Mouse (Mus musculus) spleen, adult 12 weeks (tissue): ENCODE results near the gene Polr2j.
"Not testable (repeated sequence)": the region's sequence is repeated elsewhere in the genome, so short reads cannot be mapped to it uniquely, and the experiment has no call there.

Experiments used
- DNase-seq: peaks from one replicate; pipeline ENCODE4 v3.0.0; 2022; ENCODE audit warnings: low spot score

Gene Polr2j

GRCm38 (mm10) chr5:136108486-136108885 lies 7.9 kb upstream of the Polr2j start:
- DNase-seq, result no peak

- no peak for DNase-seq
These were observed 7.4 kb upstream of the Polr2j start for GRCm38 (mm10) chr5:136109042-136109441.

GRCm38 (mm10) chr5:136113546-136113945 lies 2.9 kb upstream of the Polr2j start:
- not testable (repeated sequence) for DNase-seq

- DNase-seq, result no peak
These were observed 317 bp downstream of the Polr2j start for GRCm38 (mm10) chr5:136116784-136117112.

- no peak for DNase-seq
These were observed 5.7 kb downstream of the Polr2j start for GRCm38 (mm10) chr5:136122165-136122564.

GRCm38 (mm10) chr5:136135571-136136291 lies 19.3 kb downstream of the Polr2j start, which contains the start of the genes Lrwd1 and Alkbh4:
TSS of gene Lrwd1 (minus strand) at chr5:136136074.
TSS of gene Alkbh4 (plus strand) at chr5:136136146.
- peak; percentile 93 for DNase-seq

GRCm38 (mm10) chr5:136136292-136136990 lies 20.0 kb downstream of the Polr2j start:
- DNase-seq, result no peak

- DNase-seq, result peak; percentile 63
These were observed 21.3 kb downstream of the Polr2j start for GRCm38 (mm10) chr5:136137658-136138274.

DNA sequence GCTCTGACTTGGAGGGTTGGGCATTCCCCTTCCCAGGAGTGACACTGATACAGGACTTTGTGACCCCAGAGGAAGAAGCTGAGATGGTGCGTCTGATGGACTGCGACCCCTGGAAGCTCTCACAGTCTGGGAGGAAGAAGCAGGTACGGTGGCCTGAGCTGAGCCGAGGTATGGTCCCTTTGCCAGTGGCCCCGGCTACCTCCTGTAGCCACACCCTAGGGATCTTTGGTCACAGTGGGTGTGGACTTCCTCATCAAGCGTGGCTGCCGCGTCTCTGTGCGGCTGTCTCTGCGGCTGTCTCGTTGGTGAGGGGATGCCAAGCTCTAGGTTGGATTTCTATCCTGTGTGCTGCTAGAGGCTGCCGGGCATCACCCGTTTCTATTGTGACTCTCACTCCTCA lies 23.0 kb downstream of the Polr2j start:
- DNase-seq, result no peak

- DNase-seq, result no peak
These were observed 23.6 kb downstream of the Polr2j start for GRCm38 (mm10) chr5:136140057-136140482.

GRCm38 (mm10) chr5:136142746-136143145 lies 26.3 kb downstream of the Polr2j start:
- no peak for DNase-seq

- no peak for DNase-seq
These were observed 26.8 kb downstream of the Polr2j start for GRCm38 (mm10) chr5:136143161-136143755.

- no peak for DNase-seq
These were observed 28.4 kb downstream of the Polr2j start for GRCm38 (mm10) chr5:136144606-136145430.

DNA sequence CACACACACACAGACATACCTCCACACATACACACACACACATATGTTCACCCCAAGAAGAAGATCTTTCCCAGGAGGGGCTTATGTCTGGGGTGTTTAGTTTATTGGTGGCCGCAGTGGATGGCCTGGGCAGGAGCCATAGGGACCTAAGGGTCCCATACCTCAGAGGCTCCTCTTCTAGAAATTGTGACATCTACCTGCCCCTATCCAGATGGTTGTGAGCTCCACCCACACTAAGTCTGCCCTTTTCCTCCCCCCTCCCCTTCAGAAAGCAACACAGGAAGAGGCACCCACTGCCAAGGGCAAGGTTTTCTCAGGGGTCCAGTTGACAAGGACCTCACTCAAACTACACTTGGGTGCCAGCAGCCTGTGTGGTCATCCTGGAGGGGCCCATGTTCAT lies 30.5 kb downstream of the Polr2j start:
- DNase-seq, result no peak

GRCm38 (mm10) chr5:136147704-136148103 lies 31.3 kb downstream of the Polr2j start:
- no peak for DNase-seq

DNA sequence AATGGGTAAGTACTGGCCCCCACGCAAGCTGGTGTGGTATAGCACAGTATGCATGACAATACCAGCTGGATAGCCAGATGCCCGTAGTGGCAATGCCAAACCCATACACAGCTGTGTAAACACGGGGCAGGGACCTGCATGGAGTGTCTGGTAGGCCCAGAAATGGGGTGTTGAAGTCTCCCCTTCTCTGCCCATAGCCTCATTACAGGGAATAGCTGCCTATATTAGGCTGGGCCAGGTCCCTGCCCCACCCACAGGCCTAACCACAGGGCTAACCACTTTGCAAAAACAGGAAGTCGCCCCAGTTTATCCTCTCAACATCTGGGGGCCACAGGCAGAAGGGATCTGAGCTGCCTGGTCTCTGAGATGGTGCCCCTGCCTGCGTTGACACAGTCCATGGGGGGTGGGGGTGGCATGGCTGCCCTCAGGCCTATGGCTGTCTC lies 32.7 kb downstream of the Polr2j start:
- DNase-seq, result peak; percentile 22

DNA sequence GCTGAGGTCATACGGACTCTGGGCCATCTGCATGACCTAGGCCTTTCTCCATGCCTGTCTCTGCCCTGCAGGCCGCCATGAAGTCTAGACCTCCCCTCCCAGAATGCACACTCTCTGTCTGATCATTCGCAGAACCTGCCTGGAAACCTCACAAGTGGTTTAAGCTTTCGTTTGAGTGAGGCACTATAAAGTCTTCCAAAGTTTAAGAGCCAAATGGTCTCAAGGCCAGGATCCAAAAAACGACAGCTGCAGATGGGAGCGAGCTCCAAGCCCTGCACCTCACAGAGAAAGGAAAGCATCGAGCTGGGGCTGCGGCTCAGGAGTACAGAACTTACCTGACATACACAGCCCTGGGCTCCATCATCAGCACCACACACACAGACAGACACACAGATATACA lies 35.9 kb downstream of the Polr2j start:
- DNase-seq, result no peak

DNA sequence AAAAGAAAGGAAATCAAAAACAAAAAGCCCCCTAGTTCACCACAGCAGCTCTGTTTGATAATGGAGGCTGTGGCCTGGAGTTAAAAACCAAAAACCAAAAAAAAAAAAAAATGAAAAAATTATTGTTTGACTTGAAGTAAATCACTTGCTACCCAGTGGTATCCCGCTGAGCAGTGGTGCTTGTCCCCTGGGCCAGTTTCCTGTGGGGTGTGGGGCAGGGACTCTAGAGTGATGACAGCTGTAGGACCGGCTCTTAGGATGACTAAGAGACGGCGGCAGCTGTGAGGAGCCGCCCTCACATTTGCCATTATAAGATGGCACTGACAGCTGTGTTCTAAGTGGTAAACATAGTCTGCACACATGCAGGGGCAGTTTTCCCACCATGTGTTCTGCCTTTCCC lies 39.0 kb downstream of the Polr2j start:
- no peak for DNase-seq

DNA sequence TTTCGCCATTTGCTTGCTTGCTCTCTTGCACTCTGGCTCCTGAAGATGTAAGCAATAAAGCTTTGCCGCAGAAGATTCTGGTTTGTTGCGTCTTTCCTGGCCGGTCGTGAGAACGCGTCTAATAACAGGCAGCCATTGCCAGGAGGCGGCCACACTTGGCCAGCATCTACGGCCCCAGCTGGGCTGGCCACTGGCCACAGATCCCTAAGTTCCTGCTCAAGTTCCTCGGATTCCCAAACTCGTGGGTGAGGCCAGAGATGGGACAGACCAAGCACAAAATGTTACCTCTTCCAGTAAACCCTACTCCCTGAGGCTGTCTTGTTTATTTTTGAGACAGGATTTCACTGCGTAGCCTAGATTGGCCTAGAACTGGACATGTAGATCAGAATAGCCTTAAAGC lies 43.7 kb downstream of the Polr2j start:
- DNase-seq, result not testable (repeated sequence)

- DNase-seq, result no peak
These were observed 47.5 kb downstream of the Polr2j start for GRCm38 (mm10) chr5:136163807-136164474.

GRCm38 (mm10) chr5:136165246-136165645 lies 48.8 kb downstream of the Polr2j start:
- DNase-seq, result no peak
